Mouse (Mus musculus) lung, embryonic 16.5 days (tissue): Measurements from ENCODE around the gene Muc3. TPM values are rescaled to one million over a fixed set of nuclear protein-coding genes. Genes with fewer than 3 reads are reported as not detected.

ENCODE experiments used
- ATAC-seq: fragments of 200-750 bp; cut with Nextera tagmentation; 2 replicates; pipeline ENCODE4 v1.8.0; 2017; ENCODE audit warnings: low read depth, mild to moderate bottlenecking, moderate library complexity
- H3K27ac ChIP-seq: fragments of 300-500 bp; sonication (generic); 2 replicates; pipeline ENCODE4 v1.5.1; 2014; ENCODE audit warnings: mild to moderate bottlenecking, control low read depth, low read length
- H3K27me3 ChIP-seq: fragments of 300-500 bp; sonication (generic); 2 replicates; pipeline ENCODE4 v1.6.1; 2014; ENCODE audit warnings: low read depth, low read length, mixed read lengths; ENCODE audit not compliant: control insufficient read depth, insufficient read depth
- H3K36me3 ChIP-seq: fragments of 300-500 bp; sonication (generic); 2 replicates; pipeline ENCODE4 v1.6.1; 2014; ENCODE audit warnings: low read length; ENCODE audit not compliant: control insufficient read depth, insufficient read depth
- H3K4me1 ChIP-seq: fragments of 300-500 bp; sonication (generic); replicated peaks from 2 replicates; pipeline ENCODE4 v1.6.1; 2014; ENCODE audit warnings: low read length, mixed read lengths; ENCODE audit not compliant: control insufficient read depth, insufficient read depth
- H3K4me2 ChIP-seq: fragments of 300-500 bp; sonication (generic); 2 replicates; pipeline ENCODE4 v1.6.1; 2014; ENCODE audit warnings: low read depth, low read length, control low read depth
- H3K4me3 ChIP-seq: fragments of 300-500 bp; sonication (generic); 2 replicates; pipeline ENCODE4 v1.5.1; 2014; ENCODE audit warnings: mild to moderate bottlenecking, low read length, control low read depth
- H3K9ac ChIP-seq: fragments of 300-500 bp; sonication (generic); 2 replicates; pipeline ENCODE4 v1.6.1; 2014; ENCODE audit warnings: low read length, control low read depth
- H3K9me3 ChIP-seq: fragments of 300-500 bp; sonication (generic); 2 replicates; pipeline ENCODE4 v1.6.1; 2016; ENCODE audit warnings: low read length; ENCODE audit not compliant: control insufficient read depth
- WGBS: fragments of 180-500 bp; shearing (Covaris S2); extraction: QIAGEN DNeasy Blood & Tissue Kit; methylation state at CpG from one replicate; pipeline ENCODE4 v1.1.7; 2014; 5-methylcytosine and 5-hydroxymethylcytosine counted together
- polyA plus RNA-seq: library from polyadenylated mRNA; unstranded; fragments of >200 nt; fragmentation: Nextera tagmentation; extraction: Ambion mirVana; gene quantifications from 2 replicates; pipeline ENCODE4 v1.2.1, GENCODE M21; 2015

Gene Muc3
- polyA plus RNA-seq, 1 experiment from 2014 or later, result not detected

DNA sequence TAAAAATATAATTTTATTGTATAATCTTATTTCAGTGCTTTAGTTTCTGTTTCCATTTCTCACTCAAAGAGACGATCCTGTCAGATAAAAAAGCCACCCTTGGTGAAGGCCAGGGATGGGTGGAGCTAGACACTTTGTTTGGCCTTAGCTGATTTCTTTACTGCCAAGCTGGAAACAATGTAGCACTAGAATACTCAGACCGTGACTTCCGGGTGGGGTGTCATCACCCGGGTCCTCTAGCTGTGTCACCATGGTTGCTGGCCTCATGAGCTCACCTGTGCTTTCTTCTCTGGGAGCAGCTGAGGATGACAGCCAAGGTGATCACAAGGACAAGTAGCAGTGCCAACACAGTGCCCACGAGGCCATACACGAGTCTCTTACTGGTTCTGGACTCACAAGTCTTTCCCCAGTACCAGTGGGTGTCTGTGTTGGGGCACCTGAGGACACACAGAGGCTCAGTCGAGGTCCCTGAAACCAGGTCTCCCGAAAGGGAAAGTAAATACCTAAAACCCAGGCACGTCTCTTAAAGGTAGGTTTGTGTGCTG, 21.8 kb upstream of the Muc3 start:
- Histone ChIP-seq H3K4me1 (no peaks in the 10 kb centered on the region), H3K4me3 (no peak overlapping the region), H3K27ac (no peak overlapping the region), H3K9ac (no peak overlapping the region), H3K27me3 (no peaks in the 10 kb centered on the region), H3K9me3 (no peaks in the 10 kb centered on the region), H3K4me2 (no peak overlapping the region), H3K36me3 (no peaks in the 10 kb centered on the region)
- no peak for ATAC-seq
- 62% methylated on average over 9 of the region's 9 CpGs for WGBS

DNA sequence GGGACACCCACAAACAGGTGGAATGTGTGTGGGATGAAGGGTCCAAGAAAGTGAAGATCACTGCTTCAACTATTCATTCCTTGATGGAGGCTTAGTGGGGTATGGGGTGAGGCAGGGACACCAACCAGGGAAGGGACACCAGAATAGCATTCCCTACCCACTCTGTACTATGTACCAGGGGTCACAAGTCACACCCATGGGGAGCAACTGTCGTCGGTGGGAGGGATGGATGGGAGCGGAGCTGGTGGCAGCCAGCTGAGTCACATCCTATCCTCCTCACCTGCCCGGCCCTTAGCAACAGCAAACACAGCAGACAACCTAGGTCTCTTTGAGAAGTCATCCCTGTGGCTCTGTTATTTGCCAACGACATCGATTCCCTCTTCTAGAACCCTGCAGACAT, 18.4 kb upstream of the Muc3 start:
- H3K4me2 ChIP-seq, result no peak overlapping the region
- H3K9ac ChIP-seq, result no peak overlapping the region
- no peak overlapping the region for H3K4me3 ChIP-seq
- H3K9me3 ChIP-seq, result no peaks in the 10 kb centered on the region
- ATAC-seq, result no peak
- no peaks in the 10 kb centered on the region for H3K36me3 ChIP-seq
- no peaks in the 10 kb centered on the region for H3K4me1 ChIP-seq
- no peaks in the 10 kb centered on the region for H3K27me3 ChIP-seq
- H3K27ac ChIP-seq, result no peak overlapping the region
- WGBS, result 51% methylated on average over 6 of the region's 6 CpGs

DNA sequence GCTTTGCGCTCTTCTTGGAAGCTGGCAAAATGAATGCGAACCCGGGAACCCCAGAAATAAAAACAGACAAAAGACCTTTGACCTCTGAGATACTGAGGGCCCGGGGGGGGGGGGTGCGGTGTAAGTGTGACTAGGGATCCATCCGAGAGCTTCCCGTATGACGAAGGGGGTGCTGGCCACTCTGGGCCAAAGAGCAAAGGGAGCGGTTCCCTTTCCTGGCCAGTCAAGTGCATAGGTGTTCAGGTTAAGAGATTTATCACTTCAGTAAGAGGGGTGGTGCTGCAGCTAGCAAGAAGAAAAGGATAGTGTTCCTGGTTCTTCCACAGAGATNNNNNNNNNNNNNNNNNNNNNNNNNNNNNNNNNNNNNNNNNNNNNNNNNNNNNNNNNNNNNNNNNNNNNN, 16.9 kb upstream of the Muc3 start:
- Histone ChIP-seq H3K9ac (no peak overlapping the region), H3K27me3 (no peaks in the 10 kb centered on the region), H3K36me3 (no peaks in the 10 kb centered on the region), H3K9me3 (no peaks in the 10 kb centered on the region), H3K27ac (no peak overlapping the region), H3K4me3 (no peak overlapping the region), H3K4me1 (no peaks in the 10 kb centered on the region), H3K4me2 (no peak overlapping the region)
- no peak for ATAC-seq
- WGBS, result 56% methylated on average over 9 of the region's 9 CpGs

GRCm38 (mm10) chr5:137161853-137162252, 12.7 kb upstream of the Muc3 start:
- H3K9ac ChIP-seq, result no peak overlapping the region
- no peak for ATAC-seq
- no peaks in the 10 kb centered on the region for H3K4me1 ChIP-seq
- H3K36me3 ChIP-seq, result no peaks in the 10 kb centered on the region
- no peaks in the 10 kb centered on the region for H3K9me3 ChIP-seq
- WGBS, result 62% methylated on average over 4 of the region's 4 CpGs
- no peaks in the 10 kb centered on the region for H3K27me3 ChIP-seq
- no peak overlapping the region for H3K4me3 ChIP-seq
- H3K27ac ChIP-seq, result no peak overlapping the region
- H3K4me2 ChIP-seq, result no peak overlapping the region

DNA sequence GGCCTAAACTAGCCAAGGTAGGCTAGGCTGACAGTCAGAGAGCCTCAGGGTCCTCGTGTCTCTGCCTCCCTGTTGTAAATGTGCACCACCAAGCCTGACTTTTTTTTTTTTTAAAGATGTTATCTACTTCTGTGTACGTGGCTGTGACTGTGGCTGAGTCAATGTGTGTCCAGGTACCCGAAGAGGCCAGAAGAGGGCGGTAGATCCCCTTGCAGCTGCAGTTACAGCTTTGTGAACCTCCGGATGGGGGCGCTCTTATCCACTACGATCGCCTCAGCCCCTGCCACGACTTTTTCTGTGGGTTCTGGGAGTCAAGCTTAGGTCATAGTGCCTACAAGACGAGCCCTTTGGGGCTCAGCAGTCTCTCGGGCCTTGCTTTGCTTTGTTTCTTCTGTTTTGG, 10.3 kb upstream of the Muc3 start:
- H3K9me3 ChIP-seq, result no peaks in the 10 kb centered on the region
- WGBS, result 24% methylated on average over 11 of the region's 11 CpGs
- no peaks in the 10 kb centered on the region for H3K4me1 ChIP-seq
- no peaks in the 10 kb centered on the region for H3K27me3 ChIP-seq
- no peak overlapping the region for H3K4me2 ChIP-seq
- no peaks in the 10 kb centered on the region for H3K36me3 ChIP-seq
- no peak for ATAC-seq
- H3K27ac ChIP-seq, result no peak overlapping the region
- no peak overlapping the region for H3K9ac ChIP-seq
- H3K4me3 ChIP-seq, result no peak overlapping the region

DNA sequence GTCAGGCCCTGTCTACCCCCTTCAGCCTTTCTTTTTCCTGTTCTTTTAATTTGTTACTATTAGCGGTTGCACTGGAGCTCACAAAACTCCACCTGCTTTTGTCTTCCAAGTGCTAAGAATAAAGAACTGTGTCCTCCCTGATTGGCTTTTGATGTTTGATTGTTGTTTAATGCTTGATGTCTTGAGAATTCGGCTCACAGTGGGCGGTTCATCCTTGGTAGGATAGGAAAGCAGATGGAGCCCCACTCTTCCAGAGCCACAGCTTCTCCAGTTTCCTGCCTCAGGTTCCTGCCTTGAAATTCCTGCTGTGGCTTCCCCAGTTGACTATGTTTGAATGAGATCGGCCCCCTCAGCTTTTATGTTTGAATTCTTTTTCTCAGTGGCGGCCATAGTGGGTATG, 4.2 kb upstream of the Muc3 start:
- H3K27ac ChIP-seq, result no peak overlapping the region
- ATAC-seq, result no peak
- H3K9me3 ChIP-seq, result peaks cover 17% of the 10 kb centered on the region
- H3K9ac ChIP-seq, result no peak overlapping the region
- no peaks in the 10 kb centered on the region for H3K27me3 ChIP-seq
- H3K4me2 ChIP-seq, result no peak overlapping the region
- 84% methylated on average over 5 of the region's 5 CpGs for WGBS
- no peak overlapping the region for H3K4me3 ChIP-seq
- H3K4me1 ChIP-seq, result no peaks in the 10 kb centered on the region
- H3K36me3 ChIP-seq, result no peaks in the 10 kb centered on the region

DNA sequence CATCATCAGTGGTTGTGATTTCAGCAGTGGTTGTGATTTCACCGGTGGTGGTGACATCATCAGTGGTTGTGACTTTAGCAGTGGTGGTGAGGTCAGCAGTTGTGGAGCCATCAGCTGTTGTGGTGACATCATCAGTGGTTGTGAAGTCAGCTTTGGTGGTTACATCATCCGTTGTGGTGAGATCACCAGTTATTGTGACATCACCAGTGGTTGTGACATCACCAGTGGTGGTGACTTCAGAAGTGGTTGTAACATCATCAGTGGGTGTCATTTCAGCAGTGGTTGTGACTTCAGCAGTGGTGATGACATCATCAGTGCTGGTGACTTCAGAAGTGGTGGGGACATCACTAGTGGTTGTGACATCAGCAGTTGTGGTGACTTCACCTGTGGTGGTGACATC, 3.5 kb upstream of the Muc3 start:
- Histone ChIP-seq H3K27me3 (no peaks in the 10 kb centered on the region), H3K27ac (no peak overlapping the region), H3K4me1 (no peaks in the 10 kb centered on the region), H3K9ac (no peak overlapping the region), H3K4me2 (no peak overlapping the region), H3K4me3 (no peak overlapping the region), H3K9me3 (peaks cover 17% of the 10 kb centered on the region), H3K36me3 (no peaks in the 10 kb centered on the region)
- no peak for ATAC-seq
- 74% methylated on average over 2 of the region's 2 CpGs for WGBS

GRCm38 (mm10) chr5:137140836-137141235, 8.3 kb downstream of the Muc3 start:
- Histone ChIP-seq H3K4me2 (no peak overlapping the region), H3K27me3 (no peaks in the 10 kb centered on the region), H3K36me3 (no peaks in the 10 kb centered on the region), H3K4me3 (no peak overlapping the region), H3K27ac (no peak overlapping the region), H3K9me3 (no peaks in the 10 kb centered on the region), H3K4me1 (no peaks in the 10 kb centered on the region), H3K9ac (no peak overlapping the region)
- no peak for ATAC-seq
- 11% methylated on average over 3 of the region's 3 CpGs for WGBS

GRCm38 (mm10) chr5:137138977-137139376, 10.1 kb downstream of the Muc3 start:
- Histone ChIP-seq H3K27ac (no peak overlapping the region), H3K4me1 (no peaks in the 10 kb centered on the region), H3K4me3 (no peak overlapping the region), H3K4me2 (no peak overlapping the region), H3K9ac (no peak overlapping the region), H3K27me3 (no peaks in the 10 kb centered on the region), H3K36me3 (no peaks in the 10 kb centered on the region), H3K9me3 (no peaks in the 10 kb centered on the region)
- no peak for ATAC-seq
- WGBS, result 74% methylated on average over 10 of the region's 10 CpGs

- Histone ChIP-seq H3K27ac (no peak overlapping the region), H3K36me3 (no peaks in the 10 kb centered on the region), H3K4me3 (no peak overlapping the region), H3K9ac (no peak overlapping the region), H3K4me2 (no peak overlapping the region), H3K9me3 (no peaks in the 10 kb centered on the region), H3K27me3 (no peaks in the 10 kb centered on the region), H3K4me1 (no peaks in the 10 kb centered on the region)
- no peak for ATAC-seq
- 23% methylated on average over 11 of the region's 11 CpGs for WGBS
These were observed 14.2 kb downstream of the Muc3 start for GRCm38 (mm10) chr5:137134959-137135358.
